Mouse (Mus musculus) left cerebral cortex, adult 18-20 months (tissue): Measurements from ENCODE around the gene Zfp422. TPM values are rescaled to one million over a fixed set of nuclear protein-coding genes. Genes with fewer than 3 reads are reported as not detected.
A peak's percentile ranks its signal among the peaks of the same experiment; 100 is the strongest.
"Not testable (repeated sequence)": the region's sequence is repeated elsewhere in the genome, so short reads cannot be mapped to it uniquely, and the experiment has no call there.

Experiments
- DNase-seq, 2 experiments: peaks; one replicate each; pipeline ENCODE4 v3.0.0; 2021 to 2022; ENCODE audit warnings: low spot score in 2 of 2, mixed read lengths in 1 of 2
- total RNA-seq, 2 experiments: library from RNA; stranded (reverse); gene quantifications; 2 replicates each; pipeline ENCODE4 v1.2.3; 2021

The Zfp422 gene
- total RNA-seq, 2 experiments from 2014 or later = 21.3 to 29.6 TPM

GRCm38 (mm10) chr6:116651437-116652118, 22.8 kb upstream of the Zfp422 start:
- no peak for DNase-seq

- DNase-seq = no peak
Measured at GRCm38 (mm10) chr6:116650406-116650805, 21.6 kb upstream of the Zfp422 start, which contains the start of gene Depp1. TSS of gene Depp1 (plus strand) at chr6:116650609.

- no peak for DNase-seq
Measured at GRCm38 (mm10) chr6:116649811-116650210, 21.0 kb upstream of the Zfp422 start.

- DNase-seq = no peak
Measured at GRCm38 (mm10) chr6:116647763-116648162, 19.0 kb upstream of the Zfp422 start.

GRCm38 (mm10) chr6:116644335-116644734, 15.5 kb upstream of the Zfp422 start:
- no peak for DNase-seq

GRCm38 (mm10) chr6:116643881-116644280, 15.1 kb upstream of the Zfp422 start:
- DNase-seq = no peak

GRCm38 (mm10) chr6:116642942-116643341, 14.1 kb upstream of the Zfp422 start:
- DNase-seq = peak; percentile 58 to 74

GRCm38 (mm10) chr6:116639663-116640062, 10.9 kb upstream of the Zfp422 start:
- no peak for DNase-seq

GRCm38 (mm10) chr6:116638871-116639270, 10.1 kb upstream of the Zfp422 start:
- no peak for DNase-seq

GRCm38 (mm10) chr6:116637496-116637895, 8.7 kb upstream of the Zfp422 start:
- DNase-seq = no peak

- DNase-seq = no peak
Measured at GRCm38 (mm10) chr6:116636581-116637235, 7.9 kb upstream of the Zfp422 start.

- no peak for DNase-seq
Measured at GRCm38 (mm10) chr6:116635251-116636180, 6.7 kb upstream of the Zfp422 start.

- no peak for DNase-seq
Measured at GRCm38 (mm10) chr6:116633741-116634695, 5.2 kb upstream of the Zfp422 start.

- peak; percentile 77 to 86 for DNase-seq
Measured at GRCm38 (mm10) chr6:116632129-116632528, 3.3 kb upstream of the Zfp422 start.

- no peak for DNase-seq
Measured at GRCm38 (mm10) chr6:116629766-116630165, 967 bp upstream of the Zfp422 start.

- no peak for DNase-seq
Measured at GRCm38 (mm10) chr6:116628095-116628494, 704 bp downstream of the Zfp422 start.

GRCm38 (mm10) chr6:116626417-116626816, 2.4 kb downstream of the Zfp422 start:
- not testable (repeated sequence) for DNase-seq

- no peak for DNase-seq
Measured at GRCm38 (mm10) chr6:116621318-116622023, 7.3 kb downstream of the Zfp422 start.

- DNase-seq = no peak
Measured at GRCm38 (mm10) chr6:116618073-116618472, 10.7 kb downstream of the Zfp422 start.

GRCm38 (mm10) chr6:116615719-116616118, 13.1 kb downstream of the Zfp422 start:
- no peak for DNase-seq
